Mouse (Mus musculus): ENCODE measurements at regions not wholly inside any gene's neighbourhood (a gene's known extent, or its start where the extent isn't known, plus 50 kb on each side); places are given as distances from the start of the nearest gene placed in this dataset.

GRCm38 (mm10) chr3:120811901-120812300 lies 359.6 kb downstream of the Rwdd3 start:
- no peaks in the 10 kb centered on the region for H3K9me3 ChIP-seq (ENCODE audit: control insufficient read depth, low read length)
- no peaks in the 10 kb centered on the region for H3K36me3 ChIP-seq (ENCODE audit: control insufficient read depth, insufficient read depth, low read length)
- 78% methylated on average over 2 of the region's 2 CpGs for WGBS
- no peak for ATAC-seq (ENCODE audit: low FRiP score, low TSS enrichment)
- no peak overlapping the region for H3K27ac ChIP-seq (ENCODE audit: low read depth, low read length)
- no peak overlapping the region for H3K4me2 ChIP-seq (replicated peaks; ENCODE audit: low read depth, low read length)
- no peaks in the 10 kb centered on the region for H3K27me3 ChIP-seq (ENCODE audit: control insufficient read depth, insufficient read depth, low read length)
- H3K9ac ChIP-seq (ENCODE audit: low read depth, low read length): no peak overlapping the region
- H3K4me1 ChIP-seq (ENCODE audit: control insufficient read depth, insufficient read depth, low read length): no peaks in the 10 kb centered on the region
- H3K4me3 ChIP-seq (ENCODE audit: low read length): no peak overlapping the region

- H3K36me3 ChIP-seq (ENCODE audit: control insufficient read depth, insufficient read depth, low read length): no peaks in the 10 kb centered on the region
- H3K9ac ChIP-seq (ENCODE audit: low read depth, low read length): no peak overlapping the region
- 61% methylated on average over 5 of the region's 5 CpGs for WGBS
- no peaks in the 10 kb centered on the region for H3K27me3 ChIP-seq (ENCODE audit: control insufficient read depth, insufficient read depth, low read length)
- H3K9me3 ChIP-seq (ENCODE audit: control insufficient read depth, low read length): no peaks in the 10 kb centered on the region
- ATAC-seq (ENCODE audit: low FRiP score, low TSS enrichment): no peak
- no peaks in the 10 kb centered on the region for H3K4me1 ChIP-seq (ENCODE audit: control insufficient read depth, insufficient read depth, low read length)
- no peak overlapping the region for H3K4me3 ChIP-seq (ENCODE audit: low read length)
- no peak overlapping the region for H3K4me2 ChIP-seq (replicated peaks; ENCODE audit: low read depth, low read length)
- no peak overlapping the region for H3K27ac ChIP-seq (ENCODE audit: low read depth, low read length)
Observed at GRCm38 (mm10) chr3:120810527-120810926, 361.0 kb downstream of the Rwdd3 start.

- Histone ChIP-seq H3K4me1 (ENCODE audit: control insufficient read depth, insufficient read depth, low read length) (no peaks in the 10 kb centered on the region), H3K9ac (ENCODE audit: low read depth, low read length) (no peak overlapping the region), H3K27me3 (ENCODE audit: control insufficient read depth, insufficient read depth, low read length) (no peaks in the 10 kb centered on the region), H3K27ac (ENCODE audit: low read depth, low read length) (no peak overlapping the region), H3K4me2 (replicated peaks; ENCODE audit: low read depth, low read length) (no peak overlapping the region), H3K36me3 (ENCODE audit: control insufficient read depth, insufficient read depth, low read length) (no peaks in the 10 kb centered on the region), H3K4me3 (ENCODE audit: low read length) (no peak overlapping the region), H3K9me3 (ENCODE audit: control insufficient read depth, low read length) (no peaks in the 10 kb centered on the region)
- WGBS: 39% methylated on average over 6 of the region's 6 CpGs
- ATAC-seq (ENCODE audit: low FRiP score, low TSS enrichment): no peak
Observed at GRCm38 (mm10) chr3:120810048-120810447, 361.4 kb downstream of the Rwdd3 start.

GRCm38 (mm10) chr3:120786659-120787058 lies 384.8 kb downstream of the Rwdd3 start:
- no peaks in the 10 kb centered on the region for H3K27me3 ChIP-seq (ENCODE audit: control insufficient read depth, insufficient read depth, low read length)
- H3K9me3 ChIP-seq (ENCODE audit: control insufficient read depth, low read length): no peaks in the 10 kb centered on the region
- no peak for ATAC-seq (ENCODE audit: low FRiP score, low TSS enrichment)
- H3K36me3 ChIP-seq (ENCODE audit: control insufficient read depth, insufficient read depth, low read length): no peaks in the 10 kb centered on the region
- no peak overlapping the region for H3K27ac ChIP-seq (ENCODE audit: low read depth, low read length)
- H3K4me2 ChIP-seq (replicated peaks; ENCODE audit: low read depth, low read length): no peak overlapping the region
- no peaks in the 10 kb centered on the region for H3K4me1 ChIP-seq (ENCODE audit: control insufficient read depth, insufficient read depth, low read length)
- WGBS: 84% methylated on average over 9 of the region's 9 CpGs
- H3K4me3 ChIP-seq (ENCODE audit: low read length): no peak overlapping the region
- H3K9ac ChIP-seq (ENCODE audit: low read depth, low read length): no peak overlapping the region

GRCm38 (mm10) chr3:120781486-120781885 lies 390.0 kb downstream of the Rwdd3 start:
- no peak overlapping the region for H3K4me3 ChIP-seq (ENCODE audit: low read length)
- H3K27ac ChIP-seq (ENCODE audit: low read depth, low read length): no peak overlapping the region
- ATAC-seq (ENCODE audit: low FRiP score, low TSS enrichment): no peak
- no peaks in the 10 kb centered on the region for H3K36me3 ChIP-seq (ENCODE audit: control insufficient read depth, insufficient read depth, low read length)
- no peaks in the 10 kb centered on the region for H3K9me3 ChIP-seq (ENCODE audit: control insufficient read depth, low read length)
- H3K27me3 ChIP-seq (ENCODE audit: control insufficient read depth, insufficient read depth, low read length): no peaks in the 10 kb centered on the region
- no peak overlapping the region for H3K4me2 ChIP-seq (replicated peaks; ENCODE audit: low read depth, low read length)
- no peak overlapping the region for H3K9ac ChIP-seq (ENCODE audit: low read depth, low read length)
- no peaks in the 10 kb centered on the region for H3K4me1 ChIP-seq (ENCODE audit: control insufficient read depth, insufficient read depth, low read length)
- 83% methylated on average over 6 of the region's 6 CpGs for WGBS

GRCm38 (mm10) chr3:120779091-120779490 lies 392.4 kb downstream of the Rwdd3 start:
- H3K9ac ChIP-seq (ENCODE audit: low read depth, low read length): no peak overlapping the region
- H3K36me3 ChIP-seq (ENCODE audit: control insufficient read depth, insufficient read depth, low read length): no peaks in the 10 kb centered on the region
- no peak overlapping the region for H3K4me2 ChIP-seq (replicated peaks; ENCODE audit: low read depth, low read length)
- no peaks in the 10 kb centered on the region for H3K9me3 ChIP-seq (ENCODE audit: control insufficient read depth, low read length)
- no peaks in the 10 kb centered on the region for H3K4me1 ChIP-seq (ENCODE audit: control insufficient read depth, insufficient read depth, low read length)
- peak; percentile 60; the same call in 1 of the 2 replicates for ATAC-seq (ENCODE audit: low FRiP score, low TSS enrichment)
- H3K4me3 ChIP-seq (ENCODE audit: low read length): no peak overlapping the region
- H3K27ac ChIP-seq (ENCODE audit: low read depth, low read length): no peak overlapping the region
- no peaks in the 10 kb centered on the region for H3K27me3 ChIP-seq (ENCODE audit: control insufficient read depth, insufficient read depth, low read length)

GRCm38 (mm10) chr3:120774951-120775350 lies 396.5 kb downstream of the Rwdd3 start:
- no peak overlapping the region for H3K9ac ChIP-seq (ENCODE audit: low read depth, low read length)
- no peaks in the 10 kb centered on the region for H3K4me1 ChIP-seq (ENCODE audit: control insufficient read depth, insufficient read depth, low read length)
- H3K4me2 ChIP-seq (replicated peaks; ENCODE audit: low read depth, low read length): no peak overlapping the region
- H3K36me3 ChIP-seq (ENCODE audit: control insufficient read depth, insufficient read depth, low read length): no peaks in the 10 kb centered on the region
- WGBS: 56% methylated on average over 6 of the region's 6 CpGs
- H3K27ac ChIP-seq (ENCODE audit: low read depth, low read length): no peak overlapping the region
- ATAC-seq (ENCODE audit: low FRiP score, low TSS enrichment): peak; percentile 46; the same call in 1 of the 2 replicates
- no peaks in the 10 kb centered on the region for H3K9me3 ChIP-seq (ENCODE audit: control insufficient read depth, low read length)
- no peak overlapping the region for H3K4me3 ChIP-seq (ENCODE audit: low read length)
- no peaks in the 10 kb centered on the region for H3K27me3 ChIP-seq (ENCODE audit: control insufficient read depth, insufficient read depth, low read length)

- H3K4me1 ChIP-seq (ENCODE audit: control insufficient read depth, insufficient read depth, low read length): no peaks in the 10 kb centered on the region
- H3K27me3 ChIP-seq (ENCODE audit: control insufficient read depth, insufficient read depth, low read length): no peaks in the 10 kb centered on the region
- H3K4me2 ChIP-seq (replicated peaks; ENCODE audit: low read depth, low read length): no peak overlapping the region
- no peak for ATAC-seq (ENCODE audit: low FRiP score, low TSS enrichment)
- H3K4me3 ChIP-seq (ENCODE audit: low read length): no peak overlapping the region
- WGBS: 80% methylated on average over 4 of the region's 4 CpGs
- H3K36me3 ChIP-seq (ENCODE audit: control insufficient read depth, insufficient read depth, low read length): no peaks in the 10 kb centered on the region
- no peaks in the 10 kb centered on the region for H3K9me3 ChIP-seq (ENCODE audit: control insufficient read depth, low read length)
- no peak overlapping the region for H3K27ac ChIP-seq (ENCODE audit: low read depth, low read length)
- no peak overlapping the region for H3K9ac ChIP-seq (ENCODE audit: low read depth, low read length)
Observed at GRCm38 (mm10) chr3:120761681-120762080, 409.8 kb downstream of the Rwdd3 start.

- no peak for ATAC-seq (ENCODE audit: low FRiP score, low TSS enrichment)
- Histone ChIP-seq H3K27me3 (ENCODE audit: control insufficient read depth, insufficient read depth, low read length) (no peaks in the 10 kb centered on the region), H3K9me3 (ENCODE audit: control insufficient read depth, low read length) (no peaks in the 10 kb centered on the region), H3K4me2 (replicated peaks; ENCODE audit: low read depth, low read length) (no peak overlapping the region), H3K9ac (ENCODE audit: low read depth, low read length) (no peak overlapping the region), H3K4me3 (ENCODE audit: low read length) (no peak overlapping the region), H3K27ac (ENCODE audit: low read depth, low read length) (no peak overlapping the region), H3K4me1 (ENCODE audit: control insufficient read depth, insufficient read depth, low read length) (no peaks in the 10 kb centered on the region), H3K36me3 (ENCODE audit: control insufficient read depth, insufficient read depth, low read length) (no peaks in the 10 kb centered on the region)
- 93% methylated on average over 3 of the region's 3 CpGs for WGBS
Observed at GRCm38 (mm10) chr3:120761223-120761622, 410.3 kb downstream of the Rwdd3 start.

GRCm38 (mm10) chr3:120748513-120748912 lies 423.0 kb downstream of the Rwdd3 start:
- H3K4me1 ChIP-seq (ENCODE audit: control insufficient read depth, insufficient read depth, low read length): no peaks in the 10 kb centered on the region
- no peak overlapping the region for H3K4me3 ChIP-seq (ENCODE audit: low read length)
- no peaks in the 10 kb centered on the region for H3K36me3 ChIP-seq (ENCODE audit: control insufficient read depth, insufficient read depth, low read length)
- WGBS: 67% methylated on average over 4 of the region's 4 CpGs
- H3K9ac ChIP-seq (ENCODE audit: low read depth, low read length): no peak overlapping the region
- H3K9me3 ChIP-seq (ENCODE audit: control insufficient read depth, low read length): no peaks in the 10 kb centered on the region
- H3K27ac ChIP-seq (ENCODE audit: low read depth, low read length): no peak overlapping the region
- no peak overlapping the region for H3K4me2 ChIP-seq (replicated peaks; ENCODE audit: low read depth, low read length)
- ATAC-seq (ENCODE audit: low FRiP score, low TSS enrichment): no peak
- no peaks in the 10 kb centered on the region for H3K27me3 ChIP-seq (ENCODE audit: control insufficient read depth, insufficient read depth, low read length)

Measured in kidney, embryonic 14.5 days (tissue).